Mouse (Mus musculus) gastrocnemius, postnatal 36 days (tissue): ENCODE data around the gene Hexdc. TPM values are rescaled to one million over a fixed set of nuclear protein-coding genes. Genes with fewer than 3 reads are reported as not detected.

Experiments used
- total RNA-seq, 2 experiments: library from RNA; stranded (reverse); gene quantifications; 2 replicates each; pipeline ENCODE4 v1.2.3; 2021

Hexdc gene
- total RNA-seq, 2 experiments from 2014 or later = 6.8 to 7.5 TPM

Other genes with a start within 250 kb of the Hexdc start
- 10 to 100 TPM; 51.6 to 54.5 TPM for gene Csnk1d, start 213.1 kb upstream of the Hexdc start, total RNA-seq
- not detected for gene Cd7, start 165.0 kb upstream of the Hexdc start, total RNA-seq
- gene Sectm1b, start 140.9 kb upstream of the Hexdc start, total RNA-seq = not detected
- gene Sectm1a, start 123.2 kb upstream of the Hexdc start, total RNA-seq = not detected
- not detected for gene Tex19.2, start 85.8 kb upstream of the Hexdc start, total RNA-seq
- not detected for gene Tex19.1, start 58.3 kb upstream of the Hexdc start, total RNA-seq
- gene Uts2r, start 44.2 kb upstream of the Hexdc start, total RNA-seq = 1 to 10 TPM; 1.4 to 1.5 TPM
- 10 to 100 TPM; 11.0 to 12.0 TPM for gene Ogfod3, start 278 bp downstream of the Hexdc start, total RNA-seq
- gene Cybc1, start 24.9 kb downstream of the Hexdc start, total RNA-seq = 1 to 10 TPM; 2.5 to 2.7 TPM
- 100 to 1,000 TPM in 1 of 2 experiments, 10 to 100 TPM in 1; 94.7 to 102 TPM for gene Narf, start 32.8 kb downstream of the Hexdc start, total RNA-seq
- gene Foxk2, start 55.6 kb downstream of the Hexdc start, total RNA-seq = 10 to 100 TPM; 24.6 to 24.9 TPM
- 10 to 100 TPM; 16.5 to 17.9 TPM for gene Wdr45b, start 150.0 kb downstream of the Hexdc start, total RNA-seq
- gene Rab40b, start 183.8 kb downstream of the Hexdc start, total RNA-seq = 10 to 100 TPM in 1 of 2 experiments, 1 to 10 TPM in 1; 6.0 to 16.3 TPM
- 1 to 10 TPM; 3.2 to 3.6 TPM for gene Fn3krp, start 217.0 kb downstream of the Hexdc start, total RNA-seq
- 10 to 100 TPM; 14.4 to 17.6 TPM for gene Fn3k, start 230.5 kb downstream of the Hexdc start, total RNA-seq
- 10 to 100 TPM; 12.5 to 12.7 TPM for gene Tbcd, start 247.5 kb downstream of the Hexdc start, total RNA-seq